Mouse (Mus musculus) heart, embryonic 11.5 days (tissue): ENCODE results near the gene Gorasp2. TPM values are rescaled to one million over a fixed set of nuclear protein-coding genes. Genes with fewer than 3 reads are reported as not detected.

ENCODE experiments used
- ATAC-seq: fragments of 200-750 bp; cut with Nextera tagmentation; replicated peaks from 2 replicates; pipeline ENCODE4 v1.8.0; 2017; ENCODE audit warnings: moderate library complexity; ENCODE audit not compliant: insufficient number of reproducible peaks, low FRiP score, low TSS enrichment
- H3K27ac ChIP-seq: fragments of 300-500 bp; sonication (generic); 2 replicates; pipeline ENCODE4 v1.5.1; 2014; ENCODE audit warnings: mild to moderate bottlenecking, low read depth, low read length
- H3K27me3 ChIP-seq: fragments of 300-500 bp; sonication (generic); 2 replicates; pipeline ENCODE4 v1.6.1; 2014; ENCODE audit warnings: mild to moderate bottlenecking, low read length, mixed read lengths; ENCODE audit not compliant: control insufficient read depth, insufficient read depth
- H3K36me3 ChIP-seq: fragments of 300-500 bp; sonication (generic); 2 replicates; pipeline ENCODE4 v1.6.1; 2014; ENCODE audit warnings: mild to moderate bottlenecking, low read length, moderate library complexity, mixed read lengths; ENCODE audit not compliant: control insufficient read depth, insufficient read depth
- H3K4me1 ChIP-seq: fragments of 300-500 bp; sonication (generic); 2 replicates; pipeline ENCODE4 v1.6.1; 2014; ENCODE audit warnings: low read length; ENCODE audit not compliant: control insufficient read depth, insufficient read depth
- H3K4me2 ChIP-seq: fragments of 300-500 bp; sonication (generic); 2 replicates; pipeline ENCODE4 v1.6.1; 2014; ENCODE audit warnings: mild to moderate bottlenecking, moderate library complexity
- H3K4me3 ChIP-seq: fragments of 300-500 bp; sonication (generic); 2 replicates; pipeline ENCODE4 v1.5.1; 2014; ENCODE audit warnings: low read depth, low read length
- H3K9ac ChIP-seq: fragments of 300-500 bp; sonication (generic); 2 replicates; pipeline ENCODE4 v1.6.1; 2014; ENCODE audit warnings: mild to moderate bottlenecking, low read depth, low read length, moderate library complexity
- H3K9me3 ChIP-seq: fragments of 300-500 bp; sonication (generic); replicated peaks from 2 replicates; pipeline ENCODE4 v1.6.1; 2016; ENCODE audit warnings: low read length; ENCODE audit not compliant: control insufficient read depth
- WGBS: fragments of 180-500 bp; shearing (Covaris S2); extraction: QIAGEN DNeasy Blood & Tissue Kit; methylation state at CpG from one replicate; pipeline ENCODE4 v1.1.7; 2014; ENCODE audit not compliant: insufficient replicate concordance; 5-methylcytosine and 5-hydroxymethylcytosine counted together
- polyA plus RNA-seq: library from polyadenylated mRNA; unstranded; fragments of >200 nt; fragmentation: Nextera tagmentation; extraction: Ambion mirVana; gene quantifications from 2 replicates; pipeline ENCODE4 v1.2.1, GENCODE M21; 2014

The Gorasp2 gene
- polyA plus RNA-seq, 1 experiment from 2014 or later, result 173 TPM

- WGBS, result 86% methylated on average over 3 of the region's 3 CpGs
- no peak for ATAC-seq
Observed at GRCm38 (mm10) chr2:70700851-70701250, 39.5 kb downstream of the Gorasp2 start.

GRCm38 (mm10) chr2:70701571-70701970 lies 40.2 kb downstream of the Gorasp2 start:
- Histone ChIP-seq H3K27ac (no peak overlapping the region), H3K9ac (no peak overlapping the region), H3K4me1 (peaks cover 16% of the 10 kb centered on the region), H3K36me3 (no peaks in the 10 kb centered on the region), H3K9me3 (no peaks in the 10 kb centered on the region), H3K27me3 (0 out of 2 replicates have a peak, but pooled peaks cover 2% of the 10 kb centered on the region), H3K4me2 (no peak overlapping the region), H3K4me3 (no peak overlapping the region)
- ATAC-seq, result no peak
- 52% methylated on average over 9 of the region's 9 CpGs for WGBS

More at GRCm38 (mm10) chr2:70700851-70701250, 39.5 kb downstream of the Gorasp2 start:
- no peaks in the 10 kb centered on the region for H3K36me3 ChIP-seq
- peaks cover 16% of the 10 kb centered on the region for H3K4me1 ChIP-seq
- no peak overlapping the region for H3K27ac ChIP-seq
- 0 out of 2 replicates have a peak, but pooled peaks cover 2% of the 10 kb centered on the region for H3K27me3 ChIP-seq
- H3K4me2 ChIP-seq, result no peak overlapping the region
- no peak overlapping the region for H3K9ac ChIP-seq
- no peaks in the 10 kb centered on the region for H3K9me3 ChIP-seq
- H3K4me3 ChIP-seq, result no peak overlapping the region

DNA sequence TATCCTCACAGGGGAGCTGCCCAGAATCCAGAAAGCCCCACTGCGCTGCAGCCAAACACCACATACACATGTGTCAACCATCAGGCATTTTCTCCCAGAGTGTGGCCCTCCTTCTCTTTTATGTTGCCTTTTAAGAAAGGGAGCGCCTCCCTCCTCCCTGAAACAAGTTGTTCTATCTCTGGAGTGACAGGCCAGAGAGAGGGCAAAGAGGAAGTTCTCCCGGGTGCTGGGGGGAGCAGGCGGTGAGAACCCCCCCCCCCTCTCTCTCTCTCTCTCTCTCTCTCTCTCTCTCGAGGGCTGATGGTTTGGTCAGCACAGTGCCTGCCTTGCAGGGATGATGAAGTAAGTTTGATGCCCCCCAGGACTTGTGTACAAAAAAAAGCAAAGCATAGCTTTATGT lies 41.0 kb downstream of the Gorasp2 start:
- H3K36me3 ChIP-seq, result no peaks in the 10 kb centered on the region
- 31% methylated on average over 5 of the region's 5 CpGs for WGBS
- ATAC-seq, result no peak
- H3K4me3 ChIP-seq, result no peak overlapping the region
- no peaks in the 10 kb centered on the region for H3K9me3 ChIP-seq
- H3K9ac ChIP-seq, result no peak overlapping the region
- no peak overlapping the region for H3K27ac ChIP-seq
- H3K27me3 ChIP-seq, result 0 out of 2 replicates have a peak, but pooled peaks cover 2% of the 10 kb centered on the region
- peaks cover 16% of the 10 kb centered on the region for H3K4me1 ChIP-seq
- H3K4me2 ChIP-seq, result no peak overlapping the region

GRCm38 (mm10) chr2:70708986-70709730 lies 47.8 kb downstream of the Gorasp2 start:
- Histone ChIP-seq H3K4me3 (no peak overlapping the region), H3K9ac (no peak overlapping the region), H3K27me3 (0 out of 2 replicates have a peak, but pooled peaks cover 2% of the 10 kb centered on the region), H3K36me3 (peaks cover 17% of the 10 kb centered on the region), H3K4me1 (peaks cover 7% of the 10 kb centered on the region; the same call in 1 of the 2 replicates), H3K4me2 (no peak overlapping the region), H3K27ac (no peak overlapping the region), H3K9me3 (no peaks in the 10 kb centered on the region)
- 69% methylated on average over 13 of the region's 13 CpGs for WGBS
- no peak for ATAC-seq

DNA sequence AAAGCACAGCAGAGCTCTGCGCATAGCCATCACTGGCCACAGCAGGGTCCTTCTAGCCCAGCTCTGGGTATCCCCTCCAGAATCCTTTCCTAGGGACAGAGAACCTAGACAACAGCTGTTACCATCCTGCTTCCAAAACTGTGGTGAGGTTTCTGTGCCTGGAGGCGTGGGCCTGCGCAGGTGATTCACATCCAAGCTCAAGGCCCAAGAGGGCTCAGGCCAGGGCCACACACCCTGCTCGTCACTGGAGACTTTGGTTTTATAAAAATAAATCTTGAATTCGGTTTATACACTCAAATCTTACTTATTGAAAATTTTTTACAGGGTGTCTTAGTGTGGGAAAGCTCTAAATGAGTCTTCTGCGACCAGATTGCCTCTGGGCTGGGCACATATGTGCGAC lies 48.9 kb downstream of the Gorasp2 start:
- Histone ChIP-seq H3K27ac (no peak overlapping the region), H3K4me3 (no peak overlapping the region), H3K27me3 (no peaks in the 10 kb centered on the region), H3K36me3 (peaks cover 24% of the 10 kb centered on the region), H3K4me1 (peaks cover under 1% of the 10 kb centered on the region; the same call in 1 of the 2 replicates), H3K4me2 (no peak overlapping the region), H3K9me3 (no peaks in the 10 kb centered on the region), H3K9ac (no peak overlapping the region)
- ATAC-seq, result no peak
- 88% methylated on average over 7 of the region's 7 CpGs for WGBS

DNA sequence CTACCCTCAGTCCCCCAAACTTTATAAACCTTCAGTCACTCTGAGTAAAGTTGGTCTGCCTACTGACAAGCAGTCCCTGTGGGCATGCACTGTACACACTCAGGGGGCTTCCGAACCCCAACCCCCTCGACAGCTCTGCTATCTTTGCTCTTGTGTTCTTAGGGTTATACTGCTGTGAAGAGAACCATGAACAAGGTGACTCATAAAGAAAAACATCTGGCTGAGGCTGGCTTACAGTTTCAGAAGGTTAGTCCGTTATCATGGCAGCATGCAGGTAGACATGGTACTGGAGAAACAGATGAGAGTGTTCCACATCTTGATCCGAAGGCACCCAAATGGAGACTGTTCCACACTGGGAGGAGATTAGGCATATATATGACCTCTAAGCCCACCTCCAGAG lies 49.5 kb downstream of the Gorasp2 start:
- Histone ChIP-seq H3K27me3 (no peaks in the 10 kb centered on the region), H3K36me3 (peaks cover 24% of the 10 kb centered on the region), H3K9me3 (no peaks in the 10 kb centered on the region), H3K4me3 (no peak overlapping the region), H3K9ac (no peak overlapping the region), H3K4me2 (no peak overlapping the region), H3K4me1 (no peaks in the 10 kb centered on the region), H3K27ac (no peak overlapping the region)
- no peak for ATAC-seq
- 95% methylated on average over 4 of the region's 4 CpGs for WGBS

DNA sequence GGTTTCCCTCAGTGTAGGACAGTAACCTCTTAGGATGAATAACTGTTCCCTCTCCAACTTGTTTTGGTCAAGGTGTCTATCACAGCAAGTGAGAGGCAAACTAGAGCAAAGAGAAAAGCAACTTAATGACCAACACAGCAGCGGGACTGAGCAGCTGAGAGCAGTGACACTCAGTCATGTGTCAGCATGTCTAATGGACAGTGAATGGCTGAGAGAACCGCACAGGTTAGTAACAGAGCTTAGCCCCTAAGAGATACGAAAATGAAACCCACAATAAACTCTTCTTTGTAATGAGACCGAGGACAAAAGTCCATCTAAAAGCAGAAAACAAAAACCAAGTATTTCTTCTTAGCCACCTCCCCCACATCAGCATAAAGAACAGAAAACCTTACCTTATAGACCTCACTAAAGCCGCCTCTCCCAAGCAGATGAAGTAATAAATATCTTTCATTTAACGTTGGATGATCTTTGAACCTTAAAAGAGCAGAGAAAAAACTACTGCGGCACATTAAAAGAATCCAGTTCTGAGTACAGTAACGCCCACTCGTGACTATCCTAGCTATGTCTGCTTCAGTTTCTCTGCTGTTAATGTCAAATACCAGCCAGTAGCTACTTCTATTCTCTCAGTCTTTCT lies 62.4 kb downstream of the Gorasp2 start:
- H3K9ac ChIP-seq, result no peak overlapping the region
- ATAC-seq, result no peak
- no peaks in the 10 kb centered on the region for H3K27me3 ChIP-seq
- H3K4me1 ChIP-seq, result no peaks in the 10 kb centered on the region
- peaks cover 16% of the 10 kb centered on the region for H3K36me3 ChIP-seq
- H3K4me3 ChIP-seq, result no peak overlapping the region
- 95% methylated on average over 9 of the region's 9 CpGs for WGBS
- no peaks in the 10 kb centered on the region for H3K9me3 ChIP-seq
- H3K27ac ChIP-seq, result no peak overlapping the region
- no peak overlapping the region for H3K4me2 ChIP-seq

- peaks cover 12% of the 10 kb centered on the region for H3K36me3 ChIP-seq
- no peak overlapping the region for H3K27ac ChIP-seq
- H3K4me3 ChIP-seq, result no peak overlapping the region
- H3K4me2 ChIP-seq, result no peak overlapping the region
- ATAC-seq, result no peak
- no peaks in the 10 kb centered on the region for H3K9me3 ChIP-seq
- no peaks in the 10 kb centered on the region for H3K27me3 ChIP-seq
- WGBS, result 87% methylated on average over 2 of the region's 2 CpGs
- no peaks in the 10 kb centered on the region for H3K4me1 ChIP-seq
- no peak overlapping the region for H3K9ac ChIP-seq
Observed at GRCm38 (mm10) chr2:70727089-70727488, 65.7 kb downstream of the Gorasp2 start.
